Mouse (Mus musculus): ENCODE data around the gene Ppfibp2. TPM values are rescaled to one million over a fixed set of nuclear protein-coding genes. Genes with fewer than 3 reads are reported as not detected.

Ppfibp2 gene
- polyA plus RNA-seq, 1 experiment, result 0.01 TPM

- TF ChIP-seq MAX (IDR thresholded peaks at IDR 0.05) (no peak), CTCF (IDR thresholded peaks at IDR 0.05; ENCODE audit: control insufficient read depth, insufficient read depth, insufficient read length) (no peak), FOSL1 (IDR thresholded peaks at IDR 0.05; ENCODE audit: insufficient read depth, low read length, poor library complexity, severe bottlenecking) (no peak), MYOG (IDR thresholded peaks at IDR 0.05; ENCODE audit: control insufficient read depth, extremely low read depth, insufficient read length) (no peak), USF1 (IDR thresholded peaks at IDR 0.05; ENCODE audit: low read depth) (no peak)
- Histone ChIP-seq H3K79me2 (ENCODE audit: control insufficient read depth, insufficient read depth) (no peaks in the 10 kb centered on the region), H3K79me3 (ENCODE audit: low read depth) (no peaks in the 10 kb centered on the region), H3K36me3 (ENCODE audit: control insufficient read depth, insufficient read depth) (no peaks in the 10 kb centered on the region), H3K27me3 (ENCODE audit: control insufficient read depth, insufficient read depth, insufficient read length) (no peaks in the 10 kb centered on the region), H3K4me3 (ENCODE audit: insufficient read depth, poor library complexity, severe bottlenecking) (no peak overlapping the region), H3ac (ENCODE audit: control insufficient read depth, insufficient read length, low read depth) (no peak overlapping the region)
These were observed 90.9 kb downstream of the Ppfibp2 start for GRCm38 (mm10) chr7:107685955-107686285.

DNA sequence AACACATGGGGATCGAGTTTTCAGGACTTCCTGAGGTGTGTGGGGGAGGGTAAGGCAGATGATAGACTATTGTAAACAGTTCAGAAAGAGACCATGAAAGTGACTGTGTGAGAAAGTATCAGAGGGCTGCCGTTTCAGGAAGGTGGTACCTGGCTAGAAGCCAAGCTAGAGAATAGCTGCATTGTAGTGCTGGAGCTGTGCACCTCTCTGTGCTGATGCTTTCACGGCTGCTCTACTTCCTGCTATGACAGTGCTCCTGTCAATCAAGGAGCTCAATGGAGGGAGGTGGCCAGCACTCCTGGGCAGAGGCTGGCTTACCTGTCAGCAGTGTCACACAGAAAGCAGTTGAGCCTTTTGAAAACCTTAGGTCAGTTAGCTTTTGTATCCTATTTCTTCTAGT lies 92.4 kb downstream of the Ppfibp2 start:
- TF ChIP-seq CTCF (IDR thresholded peaks at IDR 0.05; ENCODE audit: control insufficient read depth, insufficient read depth, insufficient read length), result no peak
- no peak for TF ChIP-seq USF1 (IDR thresholded peaks at IDR 0.05; ENCODE audit: low read depth)
- no peak for TF ChIP-seq MYOG (IDR thresholded peaks at IDR 0.05; ENCODE audit: control insufficient read depth, extremely low read depth, insufficient read length)
- no peak for TF ChIP-seq MAX (IDR thresholded peaks at IDR 0.05)
- no peak for TF ChIP-seq CEBPB (IDR thresholded peaks at IDR 0.05; ENCODE audit: low read depth)
- TF ChIP-seq FOSL1 (IDR thresholded peaks at IDR 0.05; ENCODE audit: insufficient read depth, low read length, poor library complexity, severe bottlenecking), result no peak
- no peak for TF ChIP-seq MYOD1 (IDR thresholded peaks at IDR 0.05; ENCODE audit: control insufficient read depth, insufficient read length, low read depth)
- no peaks in the 10 kb centered on the region for H3K79me2 ChIP-seq (ENCODE audit: control insufficient read depth, insufficient read depth)

GRCm38 (mm10) chr7:107688040-107688439 lies 93.0 kb downstream of the Ppfibp2 start:
- TF ChIP-seq MYOD1 (IDR thresholded peaks at IDR 0.05; ENCODE audit: control insufficient read depth, insufficient read length, low read depth) (no peak), USF1 (IDR thresholded peaks at IDR 0.05; ENCODE audit: low read depth) (no peak), MAX (IDR thresholded peaks at IDR 0.05) (no peak)
- H3K27me3 ChIP-seq (ENCODE audit: control insufficient read depth, insufficient read depth, insufficient read length), result no peaks in the 10 kb centered on the region
- H3ac ChIP-seq (ENCODE audit: control insufficient read depth, insufficient read length, low read depth), result no peak overlapping the region
- H3K79me3 ChIP-seq (ENCODE audit: low read depth), result no peaks in the 10 kb centered on the region
- no peaks in the 10 kb centered on the region for H3K79me2 ChIP-seq (ENCODE audit: control insufficient read depth, insufficient read depth)
- H3K36me3 ChIP-seq (ENCODE audit: control insufficient read depth, insufficient read depth), result no peaks in the 10 kb centered on the region
- no peak overlapping the region for H3K4me3 ChIP-seq (ENCODE audit: insufficient read depth, poor library complexity, severe bottlenecking)

More for the DNA sequence above, 92.4 kb downstream of the Ppfibp2 start:
- Histone ChIP-seq H3K36me3 (ENCODE audit: control insufficient read depth, insufficient read depth) (no peaks in the 10 kb centered on the region), H3ac (ENCODE audit: control insufficient read depth, insufficient read length, low read depth) (no peak overlapping the region), H3K79me3 (ENCODE audit: low read depth) (no peaks in the 10 kb centered on the region), H3K4me3 (ENCODE audit: insufficient read depth, poor library complexity, severe bottlenecking) (no peak overlapping the region), H3K27me3 (ENCODE audit: control insufficient read depth, insufficient read depth, insufficient read length) (no peaks in the 10 kb centered on the region)

DNA sequence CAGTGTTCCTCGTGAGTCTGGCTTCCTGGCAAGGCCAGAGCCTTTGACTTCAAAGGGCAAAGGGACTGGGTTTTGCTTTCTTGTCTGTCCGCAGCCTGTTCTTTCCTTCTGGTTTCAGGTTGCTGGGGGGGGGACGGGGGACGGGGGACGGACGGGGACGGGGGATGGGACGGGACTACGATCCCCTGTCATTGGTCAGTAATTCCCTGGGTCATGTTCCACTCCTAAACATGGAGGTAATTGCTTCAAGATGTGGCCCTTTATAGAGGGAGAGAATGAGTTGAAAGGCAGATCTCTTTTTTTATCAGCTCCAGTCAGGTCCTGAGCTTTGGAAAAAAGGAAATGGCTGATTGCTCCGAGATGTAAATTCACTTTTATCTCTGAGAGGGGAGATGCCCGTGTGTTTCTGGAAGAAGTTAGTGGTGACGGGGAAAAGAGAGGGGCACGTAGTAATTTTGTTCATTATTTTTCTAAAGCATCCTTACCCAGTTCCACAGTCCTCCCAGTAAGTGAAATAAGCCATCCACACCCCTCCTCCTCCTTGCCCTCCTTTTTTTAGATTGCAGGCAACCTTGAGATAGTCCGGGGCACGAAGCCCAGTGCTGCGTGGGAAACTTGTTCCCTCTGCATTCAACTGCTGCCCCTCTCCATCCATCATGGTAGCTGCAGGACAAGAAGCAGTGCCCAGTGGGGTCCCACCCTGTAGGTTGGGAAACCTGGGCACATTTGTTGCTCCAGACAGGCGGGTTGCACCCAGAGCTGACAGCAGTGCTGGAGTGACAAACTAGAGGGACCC lies 95.6 kb downstream of the Ppfibp2 start:
- no peak overlapping the region for H3ac ChIP-seq (ENCODE audit: control insufficient read depth, insufficient read length, low read depth)
- no peaks in the 10 kb centered on the region for H3K36me3 ChIP-seq (ENCODE audit: control insufficient read depth, insufficient read depth)
- H3K27me3 ChIP-seq (ENCODE audit: control insufficient read depth, insufficient read depth, insufficient read length), result no peaks in the 10 kb centered on the region
- no peaks in the 10 kb centered on the region for H3K79me3 ChIP-seq (ENCODE audit: low read depth)
- no peaks in the 10 kb centered on the region for H3K79me2 ChIP-seq (ENCODE audit: control insufficient read depth, insufficient read depth)
- no peak for TF ChIP-seq MAX (IDR thresholded peaks at IDR 0.05)
- no peak for TF ChIP-seq USF1 (IDR thresholded peaks at IDR 0.05; ENCODE audit: low read depth)
- no peak for TF ChIP-seq CTCF (IDR thresholded peaks at IDR 0.05; ENCODE audit: control insufficient read depth, insufficient read depth, insufficient read length)
- no peak for TF ChIP-seq MYOG (IDR thresholded peaks at IDR 0.05; ENCODE audit: control insufficient read depth, extremely low read depth, insufficient read length)
- no peak for TF ChIP-seq FOSL1 (IDR thresholded peaks at IDR 0.05; ENCODE audit: insufficient read depth, low read length, poor library complexity, severe bottlenecking)
- no peak for TF ChIP-seq CEBPB (IDR thresholded peaks at IDR 0.05; ENCODE audit: low read depth)
- TF ChIP-seq MYOD1 (IDR thresholded peaks at IDR 0.05; ENCODE audit: control insufficient read depth, insufficient read length, low read depth), result no peak
- H3K4me3 ChIP-seq (ENCODE audit: insufficient read depth, poor library complexity, severe bottlenecking), result no peak overlapping the region

DNA sequence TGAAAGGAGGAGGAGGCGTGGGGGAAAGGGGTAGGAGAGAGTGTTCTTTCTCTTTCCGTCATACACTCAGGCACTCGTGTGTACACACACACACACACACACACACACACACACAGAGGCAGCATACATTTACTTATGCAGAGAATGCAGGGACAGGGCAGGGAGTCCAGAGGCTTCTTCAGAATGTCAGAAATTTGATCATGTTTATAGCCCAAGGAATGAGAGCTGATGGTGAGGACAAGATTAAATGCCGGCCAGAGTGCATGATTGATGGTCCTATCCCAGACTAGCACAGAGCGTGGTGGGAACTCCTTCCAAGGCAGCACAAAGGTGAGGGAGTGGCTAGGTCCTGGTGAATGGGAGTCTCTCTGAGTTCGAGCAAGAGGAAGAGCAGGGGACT lies 96.5 kb downstream of the Ppfibp2 start:
- H3K36me3 ChIP-seq (ENCODE audit: control insufficient read depth, insufficient read depth), result no peaks in the 10 kb centered on the region
- no peaks in the 10 kb centered on the region for H3K79me2 ChIP-seq (ENCODE audit: control insufficient read depth, insufficient read depth)
- H3K4me3 ChIP-seq (ENCODE audit: insufficient read depth, poor library complexity, severe bottlenecking), result no peak overlapping the region
- TF ChIP-seq CTCF (IDR thresholded peaks at IDR 0.05; ENCODE audit: control insufficient read depth, insufficient read depth, insufficient read length) (no peak), MYOD1 (IDR thresholded peaks at IDR 0.05; ENCODE audit: control insufficient read depth, insufficient read length, low read depth) (no peak), CEBPB (IDR thresholded peaks at IDR 0.05; ENCODE audit: low read depth) (no peak), USF1 (IDR thresholded peaks at IDR 0.05; ENCODE audit: low read depth) (no peak), FOSL1 (IDR thresholded peaks at IDR 0.05; ENCODE audit: insufficient read depth, low read length, poor library complexity, severe bottlenecking) (no peak), MYOG (IDR thresholded peaks at IDR 0.05; ENCODE audit: control insufficient read depth, extremely low read depth, insufficient read length) (no peak), MAX (IDR thresholded peaks at IDR 0.05) (no peak)
- H3K79me3 ChIP-seq (ENCODE audit: low read depth), result no peaks in the 10 kb centered on the region
- H3ac ChIP-seq (ENCODE audit: control insufficient read depth, insufficient read length, low read depth), result no peak overlapping the region
- no peaks in the 10 kb centered on the region for H3K27me3 ChIP-seq (ENCODE audit: control insufficient read depth, insufficient read depth, insufficient read length)
